In genomic region chr2:81262056-81262765, GRCm38 (mm10) we compare ENCODE assay signal across 29 mouse cellular contexts.
"Had no signal": no experiment of that assay in that cellular context is flagged by ENCODE, and none has a peak within 500 bp of the region (broad histone marks: within the 10 kb centered on the region; RNA-seq: fewer than 3 reads in every experiment).

No protein-coding gene starts in this region.

- H3K9me3 ChIP-seq: heart, embryonic 10.5 days; heart, embryonic 12.5 days; heart, embryonic 13.5 days; heart, embryonic 15.5 days; hindbrain, embryonic 10.5 days; hindbrain, embryonic 12.5 days; hindbrain, embryonic 13.5 days; hindbrain, embryonic 15.5 days; intestine, embryonic 15.5 days; kidney, embryonic 15.5 days had no signal

- DNase-seq: heart, postnatal 10 days; heart, postnatal 14 days; heart, postnatal 36 days; heart, postnatal 4 days; kidney, adult 11 months; kidney, postnatal 14 days; kidney, postnatal 4 days; layer of hippocampus, adult 9-11 months; layer of hippocampus, postnatal 36 days had no signal

- H3K36me3 ChIP-seq: heart, embryonic 10.5 days; heart, embryonic 12.5 days; heart, embryonic 13.5 days; heart, embryonic 15.5 days; hindbrain, embryonic 10.5 days; hindbrain, embryonic 12.5 days; hindbrain, embryonic 13.5 days; hindbrain, embryonic 15.5 days; intestine, embryonic 15.5 days; kidney, embryonic 15.5 days had no signal

- H3K4me2 ChIP-seq: heart, embryonic 11.5 days; heart, embryonic 12.5 days; heart, embryonic 13.5 days; heart, embryonic 15.5 days; hindbrain, embryonic 12.5 days; hindbrain, embryonic 13.5 days; hindbrain, embryonic 14.5 days; hindbrain, embryonic 15.5 days; intestine, embryonic 15.5 days; kidney, embryonic 15.5 days had no signal

- ATAC-seq: hindbrain, embryonic 16.5 days; hindbrain, postnatal 0 days; inflammation-experienced regulatory T-cells, adult 6 months; intestine, embryonic 15.5 days; intestine, embryonic 16.5 days; intestine, postnatal 0 days had no signal

- H3K27me3 ChIP-seq: heart, embryonic 12.5 days; heart, embryonic 13.5 days; heart, embryonic 15.5 days; hindbrain, embryonic 12.5 days; hindbrain, embryonic 13.5 days; hindbrain, embryonic 15.5 days; intestine, embryonic 15.5 days; kidney, embryonic 15.5 days had no signal

- H3K9ac ChIP-seq: heart, embryonic 12.5 days; heart, embryonic 13.5 days; heart, embryonic 15.5 days; hindbrain, embryonic 12.5 days; hindbrain, embryonic 13.5 days; hindbrain, embryonic 14.5 days; hindbrain, embryonic 15.5 days; intestine, embryonic 15.5 days; kidney, embryonic 15.5 days had no signal

- H3K4me3 ChIP-seq: heart, embryonic 10.5 days; heart, embryonic 12.5 days; heart, embryonic 13.5 days; heart, embryonic 15.5 days; hindbrain, embryonic 10.5 days; hindbrain, embryonic 12.5 days; hindbrain, embryonic 13.5 days; hindbrain, embryonic 15.5 days; intestine, embryonic 15.5 days; kidney, embryonic 15.5 days; layer of hippocampus, adult 2 months; left cerebral cortex, adult 2 months had no signal

- H3K4me1 ChIP-seq: heart, embryonic 10.5 days; heart, embryonic 12.5 days; heart, embryonic 13.5 days; heart, embryonic 15.5 days; hindbrain, embryonic 10.5 days; hindbrain, embryonic 12.5 days; hindbrain, embryonic 13.5 days; hindbrain, embryonic 15.5 days; intestine, embryonic 15.5 days; kidney, embryonic 15.5 days had no signal

- H3K27ac ChIP-seq: heart, embryonic 10.5 days; heart, embryonic 13.5 days; heart, embryonic 15.5 days; hindbrain, embryonic 10.5 days; hindbrain, embryonic 12.5 days; hindbrain, embryonic 13.5 days; hindbrain, embryonic 14.5 days; hindbrain, embryonic 15.5 days; hindbrain, postnatal 0 days; intestine, embryonic 15.5 days; kidney, embryonic 15.5 days; kidney, postnatal 0 days; layer of hippocampus, adult 2 months; left cerebral cortex, adult 2 months had no signal
